Mouse (Mus musculus) MEL (cell line): ENCODE results near the gene Cenpj. TPM values are rescaled to one million over a fixed set of nuclear protein-coding genes. Genes with fewer than 3 reads are reported as not detected.

ENCODE experiments used
- DNase-seq: peaks from one replicate; pipeline ENCODE4 v3.0.0; 2011; ENCODE audit warnings: low read depth, low spot score
- H3K27ac ChIP-seq: 2 replicates; pipeline ENCODE4 v1.5.1; 2012; ENCODE audit warnings: low read depth, mild to moderate bottlenecking, control low read depth, low read length, moderate library complexity; ENCODE audit not compliant: control insufficient read depth
- H3K27me3 ChIP-seq, 2 experiments: fragments of 150-350 bp in 1 of 2; sonication (generic) in 1 of 2; 2 replicates each; pipeline ENCODE4 v1.6.1; 2012; ENCODE audit warnings: low read length in 2 of 2, mild to moderate bottlenecking in 2 of 2, improper control_type of control experiment in 1 of 2, moderate library complexity in 1 of 2; ENCODE audit not compliant: insufficient read depth in 2 of 2, control insufficient read depth in 1 of 2
- H3K36me3 ChIP-seq, 2 experiments: 2 replicates each; pipeline ENCODE4 v1.6.1; 2012 to 2014; ENCODE audit warnings: low read length in 2 of 2, improper control_type of control experiment in 1 of 2, inconsistent platforms in 1 of 2, mild to moderate bottlenecking in 1 of 2; ENCODE audit not compliant: insufficient read depth in 2 of 2, control insufficient read depth in 1 of 2
- H3K4me1 ChIP-seq, 2 experiments: fragments of 150-350 bp in 1 of 2; sonication (generic) in 1 of 2; 2 replicates each; pipeline ENCODE4 v1.6.1; 2012; ENCODE audit warnings: low read length in 2 of 2, improper control_type of control experiment in 1 of 2, mild to moderate bottlenecking in 1 of 2; ENCODE audit not compliant: insufficient read depth in 2 of 2, control insufficient read depth in 1 of 2
- H3K4me3 ChIP-seq, 2 experiments: fragments of 150-350 bp in 1 of 2; sonication (generic) in 1 of 2; 2 replicates each; pipeline ENCODE4 v1.5.1; 2012; ENCODE audit warnings: low read depth in 2 of 2, low read length in 2 of 2, mild to moderate bottlenecking in 2 of 2, moderate library complexity in 2 of 2, control low read depth in 1 of 2, improper control_type of control experiment in 1 of 2; ENCODE audit not compliant: control insufficient read depth in 1 of 2, insufficient read depth in 1 of 2
- H3K79me2 ChIP-seq: 2 replicates; pipeline ENCODE4 v1.6.1; 2012; ENCODE audit warnings: mild to moderate bottlenecking, low read length, moderate library complexity; ENCODE audit not compliant: control insufficient read depth, poor library complexity, insufficient read depth
- H3K9ac ChIP-seq: 2 replicates; pipeline ENCODE4 v1.6.1; 2012; ENCODE audit warnings: low read depth, mild to moderate bottlenecking, control low read depth, low read length, moderate library complexity; ENCODE audit not compliant: control insufficient read depth, poor library complexity, severe bottlenecking
- H3K9me3 ChIP-seq: fragments of 150-350 bp; sonication (generic); replicated peaks from 2 replicates; pipeline ENCODE4 v1.6.1; 2012; ENCODE audit warnings: mild to moderate bottlenecking, low read length, improper control_type of control experiment, moderate library complexity; ENCODE audit not compliant: insufficient read depth
- BHLHE40 ChIP-seq: IDR thresholded peaks from 2 replicates; pipeline ENCODE4 v1.6.1; 2012; ENCODE audit warnings: low read depth, mild to moderate bottlenecking, inconsistent platforms, low read length, improper control_type of control experiment, borderline replicate concordance
- CHD1 ChIP-seq: IDR thresholded peaks from 2 replicates; pipeline ENCODE4 v1.6.1; 2012; ENCODE audit warnings: low read depth, mild to moderate bottlenecking, inconsistent platforms, low read length, improper control_type of control experiment
- CHD2 ChIP-seq: IDR thresholded peaks from 2 replicates; pipeline ENCODE4 v1.6.1; 2011; ENCODE audit warnings: low read length, improper control_type of control experiment
- ELF1 ChIP-seq: IDR thresholded peaks from 2 replicates; pipeline ENCODE4 v1.6.1; 2014; ENCODE audit warnings: low read depth, mild to moderate bottlenecking, inconsistent platforms, low read length, improper control_type of control experiment, moderate library complexity
- EP300 ChIP-seq, 2 experiments: IDR thresholded peaks; 2 replicates each; pipeline ENCODE4 v1.6.1; 2011; ENCODE audit warnings: improper control_type of control experiment in 2 of 2, low read length in 2 of 2, low read depth in 1 of 2, mild to moderate bottlenecking in 1 of 2
- GATA1 ChIP-seq: IDR thresholded peaks from 2 replicates; pipeline ENCODE4 v1.6.1; 2011; ENCODE audit warnings: low read depth, low read length, improper control_type of control experiment
- JUND ChIP-seq: IDR thresholded peaks from 2 replicates; pipeline ENCODE4 v1.6.1; 2011; ENCODE audit warnings: low read depth, mild to moderate bottlenecking, improper control_type of control experiment, low read length
- MAFK ChIP-seq: IDR thresholded peaks from 2 replicates; pipeline ENCODE4 v1.6.1; 2011; ENCODE audit warnings: low read depth, mild to moderate bottlenecking, low read length, improper control_type of control experiment, borderline replicate concordance
- MAX ChIP-seq: IDR thresholded peaks from 2 replicates; pipeline ENCODE4 v1.6.1; 2011; ENCODE audit warnings: low read length, improper control_type of control experiment
- MXI1 ChIP-seq: IDR thresholded peaks from 2 replicates; pipeline ENCODE4 v1.6.1; 2011; ENCODE audit warnings: mild to moderate bottlenecking, low read depth, low read length, improper control_type of control experiment
- MYC ChIP-seq: IDR thresholded peaks from 2 replicates; pipeline ENCODE4 v1.6.1; 2011; ENCODE audit warnings: low read depth, mild to moderate bottlenecking, low read length, improper control_type of control experiment, moderate library complexity
- NELFE ChIP-seq: IDR thresholded peaks from 2 replicates; pipeline ENCODE4 v1.6.1; 2011; ENCODE audit warnings: low read depth, low read length, improper control_type of control experiment
- POLR2AphosphoS5 ChIP-seq: IDR thresholded peaks from 2 replicates; pipeline ENCODE4 v1.6.1; 2012; ENCODE audit warnings: low read depth, borderline replicate concordance, mild to moderate bottlenecking, inconsistent platforms, low read length, moderate library complexity, mixed read lengths
- RAD21 ChIP-seq: IDR thresholded peaks from 2 replicates; pipeline ENCODE4 v1.6.1; 2011; ENCODE audit warnings: mild to moderate bottlenecking, low read depth, low read length, improper control_type of control experiment
- RCOR1 ChIP-seq: IDR thresholded peaks from 2 replicates; pipeline ENCODE4 v1.6.1; 2012; ENCODE audit warnings: low read depth, mild to moderate bottlenecking, inconsistent platforms, low read length, improper control_type of control experiment
- TAL1 ChIP-seq: IDR thresholded peaks from 2 replicates; pipeline ENCODE4 v1.6.1; 2012; ENCODE audit warnings: mild to moderate bottlenecking, inconsistent platforms, low read length, moderate library complexity, mixed read lengths
- polyA plus RNA-seq, 2 experiments: library from polyadenylated mRNA; stranded (reverse) in 1 of 2; unstranded in 1 of 2; fragments of >175 nt in 1 of 2; fragments of >200 nt in 1 of 2; gene quantifications; 2 replicates each; pipeline versions ENCODE4 v1.2.1 to v1.2.4; 2012; ENCODE audit warnings: low replicate concordance in 2 of 2, low read depth in 1 of 2; ENCODE audit not compliant: insufficient read length in 2 of 2, insufficient read depth in 1 of 2, missing spikeins in 1 of 2
- total RNA-seq: library from RNA; depleted of rRNA; stranded (reverse); fragments of 300-350 nt; gene quantifications from 2 replicates; pipeline ENCODE4 v1.2.3, GENCODE M21; 2012

The Cenpj gene
- total and polyA plus RNA-seq, 3 experiments: 3.2 to 7.5 TPM; not detected in 1

GRCm38 (mm10) chr14:56613212-56613611 is 38.0 kb upstream of the Cenpj start:
- no peaks in the 10 kb centered on the region; a peak in 1 of 4 replicates for H3K36me3 ChIP-seq
- H3K9me3 ChIP-seq: no peaks in the 10 kb centered on the region
- no peak overlapping the region for H3K4me3 ChIP-seq
- no peak for DNase-seq
- no peak overlapping the region for H3K27ac ChIP-seq
- no peaks in the 10 kb centered on the region for H3K4me1 ChIP-seq
- H3K79me2 ChIP-seq: no peaks in the 10 kb centered on the region
- H3K9ac ChIP-seq: no peak overlapping the region
- H3K27me3 ChIP-seq: no peaks in the 10 kb centered on the region
- TF ChIP-seq CHD1 (no peak), POLR2AphosphoS5 (no peak), ELF1 (no peak), MAX (no peak)
- TF ChIP-seq, all 39 proteins: peak for 0

- no peak for TF ChIP-seq JUND
- TF ChIP-seq MAFK: no peak
- TF ChIP-seq EP300 (IDR thresholded peaks at IDR 0.05; ENCODE audit: low read depth in 1 of 2, low read length in 2 of 2): no peak
- no peak for TF ChIP-seq TAL1
- no peak for TF ChIP-seq NELFE
- no peak for TF ChIP-seq GATA1
- no peak for TF ChIP-seq RAD21
- no peak for TF ChIP-seq RCOR1
- no peak for TF ChIP-seq MYC
- TF ChIP-seq CHD2: no peak
- no peak for TF ChIP-seq BHLHE40
- TF ChIP-seq, all 39 proteins: peak for 0
- Histone ChIP-seq H3K9ac (no peak overlapping the region), H3K27me3 (no peaks in the 10 kb centered on the region), H3K27ac (no peak overlapping the region), H3K4me3 (no peak overlapping the region), H3K4me1 (no peaks in the 10 kb centered on the region), H3K9me3 (no peaks in the 10 kb centered on the region), H3K79me2 (no peaks in the 10 kb centered on the region), H3K36me3 (no peaks in the 10 kb centered on the region)
- DNase-seq: no peak
Observed at GRCm38 (mm10) chr14:56605136-56605535, 29.9 kb upstream of the Cenpj start.

GRCm38 (mm10) chr14:56604438-56604837 is 29.2 kb upstream of the Cenpj start:
- no peak for DNase-seq
- no peak overlapping the region for H3K27ac ChIP-seq
- TF ChIP-seq JUND (no peak), BHLHE40 (no peak), TAL1 (no peak), MXI1 (no peak)
- no peaks in the 10 kb centered on the region for H3K9me3 ChIP-seq
- no peak overlapping the region for H3K9ac ChIP-seq
- no peaks in the 10 kb centered on the region for H3K4me1 ChIP-seq
- no peaks in the 10 kb centered on the region for H3K36me3 ChIP-seq
- H3K27me3 ChIP-seq: no peaks in the 10 kb centered on the region
- H3K4me3 ChIP-seq: no peak overlapping the region
- H3K79me2 ChIP-seq: no peaks in the 10 kb centered on the region
